Mouse (Mus musculus): ENCODE measurements at regions not wholly inside any gene's neighbourhood (a gene's known extent, or its start where the extent isn't known, plus 50 kb on each side); places are given as distances from the start of the nearest gene placed in this dataset.

DNA sequence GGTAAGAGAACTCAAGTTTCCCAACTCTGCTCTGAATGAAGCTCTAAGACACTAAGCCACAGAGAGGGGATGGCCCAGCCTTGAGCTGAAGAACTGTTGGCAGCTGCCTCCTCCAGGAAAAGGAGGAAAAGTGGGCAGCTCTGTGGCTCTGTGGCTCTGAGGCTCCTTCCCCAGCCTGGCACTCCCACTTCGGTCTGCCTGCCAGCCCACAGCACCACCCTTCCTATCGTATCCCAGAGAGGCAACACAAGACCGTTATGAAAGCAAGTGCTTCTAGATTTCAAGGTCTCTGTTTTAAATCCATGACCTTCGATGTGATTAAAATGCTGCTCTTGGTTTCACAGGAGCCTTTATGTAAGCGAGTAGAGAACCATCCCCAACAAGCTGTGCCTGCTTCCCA lies 53.5 kb upstream of the Kcna5 start:
- DNase-seq (ENCODE audit: low spot score in 2 of 2): no peak

DNA sequence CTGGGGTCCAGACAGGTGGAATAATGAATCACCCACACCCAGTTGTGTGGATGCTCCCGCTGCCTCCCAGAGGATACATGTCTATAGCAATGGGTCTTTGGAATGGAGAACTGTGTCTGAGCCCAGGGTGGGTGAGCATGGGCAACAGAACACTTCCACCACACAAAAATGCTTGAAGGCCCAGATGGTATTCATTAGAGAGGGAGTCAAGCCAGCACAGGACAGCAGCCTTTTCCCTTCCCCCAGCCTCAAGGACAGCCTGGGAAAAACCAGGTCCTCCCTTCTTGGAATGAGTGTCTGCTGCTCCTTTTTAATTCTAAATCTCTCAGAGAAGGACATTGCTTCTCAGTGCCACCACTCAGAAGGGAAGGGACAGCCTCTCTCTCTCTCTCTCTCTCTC lies 52.3 kb upstream of the Kcna5 start:
- DNase-seq (ENCODE audit: low spot score in 2 of 2): no peak

DNA sequence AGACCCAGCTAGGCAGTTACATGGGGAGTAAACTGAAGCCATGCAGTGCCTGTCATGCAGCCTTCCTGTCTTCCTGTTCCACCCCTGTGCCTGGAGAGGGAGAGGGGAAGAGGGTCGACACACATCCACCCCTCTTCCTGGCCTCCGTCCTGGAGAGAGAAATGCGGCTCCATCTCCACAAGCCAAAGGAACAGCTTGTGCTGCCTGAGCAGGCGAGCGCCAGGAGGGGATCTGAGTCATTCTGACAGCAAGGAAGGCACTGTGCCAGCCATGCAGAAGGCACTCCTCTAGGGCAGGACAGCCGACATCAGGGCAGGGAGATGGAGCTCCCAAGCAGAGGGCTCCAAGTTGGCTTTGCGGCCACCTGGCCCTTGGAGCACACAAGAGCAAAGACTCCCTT lies 50.6 kb upstream of the Kcna5 start:
- DNase-seq (ENCODE audit: low spot score in 2 of 2): peak; percentile 66 to 74
